Mouse (Mus musculus): Measurements from ENCODE around the gene Ppp1r12b. TPM values are rescaled to one million over a fixed set of nuclear protein-coding genes. Genes with fewer than 3 reads are reported as not detected.

The Ppp1r12b gene
- total RNA-seq (2021), result 100 to 1,000 TPM; 181 to 205 TPM
- long read RNA-seq, experiment 1, partial matches to known transcripts, result 1 of 54 reads
- long read RNA-seq, experiment 1, other reads (novel, unspliced or antisense), result 53 of 54 reads
- long read RNA-seq, experiment 2, partial matches to known transcripts, result 5 of 64 reads
- long read RNA-seq, experiment 2, other reads (novel, unspliced or antisense), result 59 of 64 reads

- DNase-seq (ENCODE audit: low spot score in 2 of 2), result peak; percentile 80 to 95
These were observed at the start of gene Ppp1r12b for GRCm38 (mm10) chr1:134955637-134956176. Gene Ppp1r12b, minus strand, starts transcription at chr1:134955942.

GRCm38 (mm10) chr1:135003346-135003745 is 47.6 kb upstream of the Ppp1r12b start:
- DNase-seq (ENCODE audit: low spot score in 2 of 2), result no peak

GRCm38 (mm10) chr1:135000527-135000926 is 44.8 kb upstream of the Ppp1r12b start:
- no peak for DNase-seq (ENCODE audit: low spot score in 2 of 2)

GRCm38 (mm10) chr1:134998231-134998630 is 42.5 kb upstream of the Ppp1r12b start:
- no peak for DNase-seq (ENCODE audit: low spot score in 2 of 2)

GRCm38 (mm10) chr1:134997568-134997967 is 41.8 kb upstream of the Ppp1r12b start:
- no peak for DNase-seq (ENCODE audit: low spot score in 2 of 2)

- no peak for DNase-seq (ENCODE audit: low spot score in 2 of 2)
These were observed 40.7 kb upstream of the Ppp1r12b start for GRCm38 (mm10) chr1:134996471-134996870.

GRCm38 (mm10) chr1:134995954-134996353 is 40.2 kb upstream of the Ppp1r12b start:
- DNase-seq (ENCODE audit: low spot score in 2 of 2), result no peak

GRCm38 (mm10) chr1:134995437-134995836 is 39.7 kb upstream of the Ppp1r12b start:
- no peak for DNase-seq (ENCODE audit: low spot score in 2 of 2)

GRCm38 (mm10) chr1:134994739-134995138 is 39.0 kb upstream of the Ppp1r12b start:
- DNase-seq (ENCODE audit: low spot score in 2 of 2), result no peak

GRCm38 (mm10) chr1:134992046-134992645 is 36.4 kb upstream of the Ppp1r12b start:
- no peak for DNase-seq (ENCODE audit: low spot score in 2 of 2)

- peak; percentile 61 to 80 for DNase-seq (ENCODE audit: low spot score in 2 of 2)
These were observed 33.6 kb upstream of the Ppp1r12b start for GRCm38 (mm10) chr1:134989372-134989771.

GRCm38 (mm10) chr1:134987962-134988341 is 32.2 kb upstream of the Ppp1r12b start:
- no peak for DNase-seq (ENCODE audit: low spot score in 2 of 2)

GRCm38 (mm10) chr1:134987173-134987961 is 31.6 kb upstream of the Ppp1r12b start:
- DNase-seq (ENCODE audit: low spot score in 2 of 2), result peak; percentile 40 to 51

GRCm38 (mm10) chr1:134972920-134973319 is 17.2 kb upstream of the Ppp1r12b start:
- DNase-seq (ENCODE audit: low spot score in 2 of 2), result no peak

- no peak for DNase-seq (ENCODE audit: low spot score in 2 of 2)
These were observed 9.7 kb upstream of the Ppp1r12b start for GRCm38 (mm10) chr1:134965430-134965829.

- DNase-seq (ENCODE audit: low spot score in 2 of 2), result no peak
These were observed 7.1 kb upstream of the Ppp1r12b start for GRCm38 (mm10) chr1:134962821-134963220.

- peak; percentile 91 to 96 for DNase-seq (ENCODE audit: low spot score in 2 of 2)
These were observed 6.5 kb upstream of the Ppp1r12b start, which contains the start of gene Ube2t for GRCm38 (mm10) chr1:134962053-134962803. Gene Ube2t, plus strand, starts transcription at chr1:134962565.

- DNase-seq (ENCODE audit: low spot score in 2 of 2), result no peak
These were observed 4.9 kb upstream of the Ppp1r12b start for GRCm38 (mm10) chr1:134960634-134961033.

- DNase-seq (ENCODE audit: low spot score in 2 of 2), result no peak
These were observed 599 bp downstream of the Ppp1r12b start for GRCm38 (mm10) chr1:134955050-134955636.

- DNase-seq (ENCODE audit: low spot score in 2 of 2), result peak in 1 of 2 experiments; percentile 16
These were observed 5.8 kb downstream of the Ppp1r12b start for GRCm38 (mm10) chr1:134949946-134950345.

- no peak for DNase-seq (ENCODE audit: low spot score in 2 of 2)
These were observed 8.2 kb downstream of the Ppp1r12b start for GRCm38 (mm10) chr1:134947590-134947989.
